Mouse (Mus musculus) thymus, adult 2 months (tissue): ENCODE measurements at regions not wholly inside any gene's neighbourhood (a gene's known extent, or its start where the extent isn't known, plus 50 kb on each side); places are given as distances from the start of the nearest gene placed in this dataset.

ENCODE experiments used
- CTCF ChIP-seq: fragments of 200-500 bp; IDR thresholded peaks from 2 replicates; pipeline ENCODE4 v1.5.1; 2012; ENCODE audit warnings: mild to moderate bottlenecking, control low read depth, low read length, moderate library complexity, borderline replicate concordance; ENCODE audit not compliant: control insufficient read depth, poor library complexity, insufficient read depth; ENCODE audit errors: extremely low read depth
- POLR2A ChIP-seq: fragments of 200-500 bp; IDR thresholded peaks from 2 replicates; pipeline ENCODE4 v1.6.1; 2012; ENCODE audit warnings: mild to moderate bottlenecking, low read length, control low read depth, moderate library complexity; ENCODE audit not compliant: control insufficient read depth, poor library complexity, insufficient read depth; ENCODE audit errors: extremely low read depth

GRCm38 (mm10) chr2:39394643-39395042 is 168.4 kb upstream of the Ppp6c start:
- no peak for TF ChIP-seq CTCF
- no peak for TF ChIP-seq POLR2A
